Mouse (Mus musculus): ENCODE measurements around the gene Slc16a3. TPM values are rescaled to one million over a fixed set of nuclear protein-coding genes. Genes with fewer than 3 reads are reported as not detected.
A peak's percentile ranks its signal among the peaks of the same experiment; 100 is the strongest.

Gene Slc16a3
- polyA plus RNA-seq, 1 experiment from 2014 or later, result 164 TPM

DNA sequence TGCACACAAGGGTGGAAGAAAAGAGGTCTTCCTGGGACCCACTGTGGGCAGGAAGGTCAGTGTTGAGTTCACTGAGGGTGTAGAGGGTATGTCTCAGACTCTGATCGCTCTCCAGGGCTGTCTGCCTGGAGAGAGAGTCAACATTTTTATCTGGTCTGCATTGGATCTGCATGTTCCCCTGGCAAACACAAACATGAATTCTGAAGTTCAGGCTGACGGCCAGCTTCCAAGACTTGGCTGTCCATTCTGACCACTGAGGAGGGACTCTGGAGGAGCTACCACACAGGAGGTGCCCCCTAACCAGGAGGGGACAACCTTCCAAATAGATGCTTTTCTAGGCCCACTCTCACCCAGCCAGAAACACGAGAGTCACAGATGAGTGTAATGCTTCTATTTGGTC lies 43.5 kb downstream of the Slc16a3 start:
- 56% methylated on average over 3 of the region's 3 CpGs for WGBS
- peak overlapping the region; percentile 72 for H3K4me2 ChIP-seq (ENCODE audit: low read depth, low read length)
- H3K4me1 ChIP-seq (ENCODE audit: control insufficient read depth, insufficient read depth, low read length), result peaks cover 42% of the 10 kb centered on the region
- no peaks in the 10 kb centered on the region for H3K36me3 ChIP-seq (ENCODE audit: control insufficient read depth, insufficient read depth)
- ATAC-seq (replicated peaks; ENCODE audit: extremely low read depth, insufficient read depth, low FRiP score), result no peak
- no peaks in the 10 kb centered on the region for H3K27me3 ChIP-seq (ENCODE audit: control insufficient read depth, insufficient read depth, low read length)
- H3K27ac ChIP-seq (ENCODE audit: low read length), result peak overlapping the region; percentile 93
- H3K4me3 ChIP-seq (ENCODE audit: low read length), result peak overlapping the region; percentile 89
- no peaks in the 10 kb centered on the region for H3K9me3 ChIP-seq (replicated peaks; ENCODE audit: control insufficient read depth, low read length)
- peak overlapping the region; percentile 71 for H3K9ac ChIP-seq (ENCODE audit: low read length)

DNA sequence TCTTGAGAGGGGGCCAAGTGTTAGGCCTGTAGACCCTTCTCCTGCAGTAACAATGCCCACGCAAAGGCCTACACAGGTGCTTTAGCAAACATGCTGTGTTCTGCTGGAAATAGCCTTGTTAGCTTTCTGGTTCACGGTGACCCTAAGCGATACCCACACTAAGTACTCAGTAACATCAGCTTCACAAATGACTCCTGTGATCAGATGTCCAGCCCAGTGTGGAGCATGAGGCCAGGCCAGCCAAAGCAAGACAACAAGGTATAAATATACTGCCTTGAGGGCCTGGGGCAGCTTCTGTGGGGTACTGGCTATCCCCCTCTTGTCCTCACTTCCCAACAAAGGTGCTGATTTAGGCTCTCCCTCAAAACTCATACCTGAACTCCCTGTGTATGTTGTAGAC lies 44.8 kb downstream of the Slc16a3 start:
- Histone ChIP-seq H3K27me3 (ENCODE audit: control insufficient read depth, insufficient read depth, low read length) (no peaks in the 10 kb centered on the region), H3K9me3 (replicated peaks; ENCODE audit: control insufficient read depth, low read length) (no peaks in the 10 kb centered on the region), H3K36me3 (ENCODE audit: control insufficient read depth, insufficient read depth) (no peaks in the 10 kb centered on the region), H3K27ac (ENCODE audit: low read length) (no peak overlapping the region), H3K4me2 (ENCODE audit: low read depth, low read length) (no peak overlapping the region), H3K4me3 (ENCODE audit: low read length) (no peak overlapping the region), H3K9ac (ENCODE audit: low read length) (no peak overlapping the region), H3K4me1 (ENCODE audit: control insufficient read depth, insufficient read depth, low read length) (peaks cover 33% of the 10 kb centered on the region)
- WGBS, result 96% methylated on average over 3 of the region's 3 CpGs
- no peak for ATAC-seq (replicated peaks; ENCODE audit: extremely low read depth, insufficient read depth, low FRiP score)

DNA sequence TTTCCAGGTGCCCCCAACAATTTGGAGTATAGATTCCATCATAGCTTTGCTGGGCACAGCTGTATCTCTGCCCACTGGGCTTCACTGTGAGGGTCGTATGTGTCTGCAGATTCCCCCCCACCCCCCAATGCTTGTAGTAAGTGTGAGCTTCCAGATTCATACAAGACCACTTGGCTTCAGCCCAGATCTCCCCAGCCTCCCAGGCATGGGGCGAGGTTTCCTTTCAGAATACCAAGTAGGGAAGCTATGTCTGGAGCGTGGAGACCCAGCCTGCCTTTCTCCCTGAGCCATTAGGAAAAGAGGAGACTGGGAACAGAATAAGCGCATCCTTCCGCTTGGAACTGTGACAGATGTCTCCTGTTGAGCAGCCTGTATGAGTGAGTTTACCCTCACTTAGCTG lies 45.3 kb downstream of the Slc16a3 start:
- Histone ChIP-seq H3K27me3 (ENCODE audit: control insufficient read depth, insufficient read depth, low read length) (no peaks in the 10 kb centered on the region), H3K4me1 (ENCODE audit: control insufficient read depth, insufficient read depth, low read length) (peaks cover 29% of the 10 kb centered on the region), H3K4me2 (ENCODE audit: low read depth, low read length) (no peak overlapping the region), H3K9ac (ENCODE audit: low read length) (no peak overlapping the region), H3K4me3 (ENCODE audit: low read length) (no peak overlapping the region), H3K27ac (ENCODE audit: low read length) (no peak overlapping the region), H3K36me3 (ENCODE audit: control insufficient read depth, insufficient read depth) (no peaks in the 10 kb centered on the region), H3K9me3 (replicated peaks; ENCODE audit: control insufficient read depth, low read length) (no peaks in the 10 kb centered on the region)
- WGBS, result 64% methylated on average over 5 of the region's 5 CpGs
- ATAC-seq (replicated peaks; ENCODE audit: extremely low read depth, insufficient read depth, low FRiP score), result no peak

DNA sequence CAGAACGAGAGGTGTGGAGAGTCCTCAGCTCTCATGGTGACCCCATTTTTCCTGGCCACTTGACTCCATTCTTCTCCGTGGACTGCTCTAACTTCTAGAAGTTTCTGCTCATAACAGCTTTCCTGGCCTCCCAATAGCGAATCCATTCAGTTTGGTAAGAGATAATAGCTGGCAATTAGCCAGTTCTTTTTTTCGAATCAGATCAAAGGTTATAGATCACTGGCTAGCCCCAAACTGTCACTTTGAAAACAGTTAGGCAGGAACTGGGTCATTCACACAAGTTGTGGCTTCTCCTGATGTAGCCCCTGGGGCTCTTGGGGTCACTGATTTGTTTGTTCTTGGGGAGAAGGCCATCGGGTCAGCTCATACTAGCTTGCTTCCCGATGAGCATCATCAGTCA lies 46.5 kb downstream of the Slc16a3 start:
- H3K36me3 ChIP-seq (ENCODE audit: control insufficient read depth, insufficient read depth), result no peaks in the 10 kb centered on the region

DNA sequence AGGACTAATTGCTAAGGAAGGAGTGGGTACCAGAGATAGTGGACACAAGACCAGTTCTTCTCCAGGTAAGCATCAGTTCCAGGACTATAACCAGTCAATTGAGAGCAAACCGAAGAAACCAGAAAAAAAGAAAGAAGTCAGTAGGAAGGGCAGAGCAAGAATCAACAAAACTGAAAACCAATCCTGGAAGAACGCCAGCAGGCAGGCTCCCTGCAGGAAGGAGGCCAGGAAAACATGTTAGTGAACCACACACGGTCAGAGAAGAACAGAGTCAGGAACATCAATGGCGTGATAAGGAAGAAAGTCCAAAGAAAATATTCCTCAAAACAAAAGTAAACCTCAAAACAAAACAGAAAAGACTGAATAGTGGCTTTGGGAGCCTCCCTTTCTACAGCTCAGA lies 53.7 kb downstream of the Slc16a3 start:
- Histone ChIP-seq H3K4me1 (ENCODE audit: control insufficient read depth, insufficient read depth, low read length) (peaks cover 5% of the 10 kb centered on the region), H3K9ac (ENCODE audit: low read length) (no peak overlapping the region), H3K27ac (ENCODE audit: low read length) (no peak overlapping the region), H3K9me3 (replicated peaks; ENCODE audit: control insufficient read depth, low read length) (no peaks in the 10 kb centered on the region), H3K4me2 (ENCODE audit: low read depth, low read length) (no peak overlapping the region), H3K4me3 (ENCODE audit: low read length) (no peak overlapping the region), H3K36me3 (ENCODE audit: control insufficient read depth, insufficient read depth) (no peaks in the 10 kb centered on the region), H3K27me3 (ENCODE audit: control insufficient read depth, insufficient read depth, low read length) (no peaks in the 10 kb centered on the region)
- no peak; the same call in 1 of the 2 replicates for ATAC-seq (replicated peaks; ENCODE audit: extremely low read depth, insufficient read depth, low FRiP score)
- 53% methylated on average over 4 of the region's 4 CpGs for WGBS

More for the DNA sequence above, 46.5 kb downstream of the Slc16a3 start:
- 82% methylated on average over 6 of the region's 6 CpGs for WGBS
- Histone ChIP-seq H3K9ac (ENCODE audit: low read length) (no peak overlapping the region), H3K27me3 (ENCODE audit: control insufficient read depth, insufficient read depth, low read length) (no peaks in the 10 kb centered on the region), H3K4me2 (ENCODE audit: low read depth, low read length) (no peak overlapping the region), H3K4me1 (ENCODE audit: control insufficient read depth, insufficient read depth, low read length) (peaks cover 18% of the 10 kb centered on the region), H3K4me3 (ENCODE audit: low read length) (no peak overlapping the region), H3K9me3 (replicated peaks; ENCODE audit: control insufficient read depth, low read length) (no peaks in the 10 kb centered on the region), H3K27ac (ENCODE audit: low read length) (no peak overlapping the region)
- ATAC-seq (replicated peaks; ENCODE audit: extremely low read depth, insufficient read depth, low FRiP score), result no peak

DNA sequence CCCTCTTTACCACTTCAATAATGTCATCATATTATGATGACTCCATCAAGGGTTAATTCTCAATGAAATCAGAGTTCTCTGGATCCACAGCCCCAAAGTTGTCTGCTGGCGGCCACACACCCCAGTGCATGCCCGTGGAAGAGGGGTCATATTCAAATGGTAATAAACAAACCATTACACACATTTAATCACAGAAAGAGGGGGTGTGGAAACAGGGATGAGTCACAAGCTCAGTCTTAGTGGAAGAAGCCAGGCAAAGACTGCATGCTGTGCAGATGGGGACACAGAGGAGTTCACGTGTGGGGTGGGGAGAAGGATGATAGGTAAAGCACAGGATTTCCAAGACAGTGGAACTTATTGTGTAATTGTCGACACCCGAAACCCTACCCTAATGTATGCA lies 56.0 kb downstream of the Slc16a3 start:
- Histone ChIP-seq H3K4me3 (ENCODE audit: low read length) (no peak overlapping the region), H3K4me1 (ENCODE audit: control insufficient read depth, insufficient read depth, low read length) (peaks cover 5% of the 10 kb centered on the region), H3K9ac (ENCODE audit: low read length) (no peak overlapping the region), H3K4me2 (ENCODE audit: low read depth, low read length) (no peak overlapping the region), H3K9me3 (replicated peaks; ENCODE audit: control insufficient read depth, low read length) (no peaks in the 10 kb centered on the region), H3K27ac (ENCODE audit: low read length) (no peak overlapping the region), H3K27me3 (ENCODE audit: control insufficient read depth, insufficient read depth, low read length) (no peaks in the 10 kb centered on the region), H3K36me3 (ENCODE audit: control insufficient read depth, insufficient read depth) (no peaks in the 10 kb centered on the region)
- no peak for ATAC-seq (replicated peaks; ENCODE audit: extremely low read depth, insufficient read depth, low FRiP score)
- WGBS, result 63% methylated on average over 5 of the region's 5 CpGs

DNA sequence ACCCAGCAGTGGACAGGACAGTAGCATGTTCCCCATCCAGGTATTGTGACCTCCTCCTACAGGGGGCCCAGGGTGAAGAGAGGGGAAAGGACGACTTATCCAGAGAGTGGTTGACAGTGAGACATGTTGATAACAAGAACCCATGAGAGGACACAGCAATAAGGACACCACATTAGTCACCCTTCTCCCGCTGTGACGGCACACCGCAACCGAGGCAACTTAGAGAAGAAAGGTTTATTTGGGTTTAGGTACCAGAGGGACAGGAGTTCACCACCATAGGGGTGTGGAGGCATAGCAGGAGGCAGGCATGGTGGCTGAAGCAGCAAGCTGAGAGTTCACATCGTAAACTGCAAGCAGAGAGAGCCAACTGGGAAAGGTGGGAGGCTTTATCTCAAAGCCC lies 57.9 kb downstream of the Slc16a3 start:
- Histone ChIP-seq H3K9ac (ENCODE audit: low read length) (no peak overlapping the region), H3K4me1 (ENCODE audit: control insufficient read depth, insufficient read depth, low read length) (peaks cover 5% of the 10 kb centered on the region), H3K4me3 (ENCODE audit: low read length) (no peak overlapping the region), H3K9me3 (replicated peaks; ENCODE audit: control insufficient read depth, low read length) (no peaks in the 10 kb centered on the region), H3K36me3 (ENCODE audit: control insufficient read depth, insufficient read depth) (no peaks in the 10 kb centered on the region), H3K4me2 (ENCODE audit: low read depth, low read length) (no peak overlapping the region), H3K27ac (ENCODE audit: low read length) (no peak overlapping the region), H3K27me3 (ENCODE audit: control insufficient read depth, insufficient read depth, low read length) (no peaks in the 10 kb centered on the region)
- ATAC-seq (replicated peaks; ENCODE audit: extremely low read depth, insufficient read depth, low FRiP score), result no peak
- 57% methylated on average over 6 of the region's 6 CpGs for WGBS

DNA sequence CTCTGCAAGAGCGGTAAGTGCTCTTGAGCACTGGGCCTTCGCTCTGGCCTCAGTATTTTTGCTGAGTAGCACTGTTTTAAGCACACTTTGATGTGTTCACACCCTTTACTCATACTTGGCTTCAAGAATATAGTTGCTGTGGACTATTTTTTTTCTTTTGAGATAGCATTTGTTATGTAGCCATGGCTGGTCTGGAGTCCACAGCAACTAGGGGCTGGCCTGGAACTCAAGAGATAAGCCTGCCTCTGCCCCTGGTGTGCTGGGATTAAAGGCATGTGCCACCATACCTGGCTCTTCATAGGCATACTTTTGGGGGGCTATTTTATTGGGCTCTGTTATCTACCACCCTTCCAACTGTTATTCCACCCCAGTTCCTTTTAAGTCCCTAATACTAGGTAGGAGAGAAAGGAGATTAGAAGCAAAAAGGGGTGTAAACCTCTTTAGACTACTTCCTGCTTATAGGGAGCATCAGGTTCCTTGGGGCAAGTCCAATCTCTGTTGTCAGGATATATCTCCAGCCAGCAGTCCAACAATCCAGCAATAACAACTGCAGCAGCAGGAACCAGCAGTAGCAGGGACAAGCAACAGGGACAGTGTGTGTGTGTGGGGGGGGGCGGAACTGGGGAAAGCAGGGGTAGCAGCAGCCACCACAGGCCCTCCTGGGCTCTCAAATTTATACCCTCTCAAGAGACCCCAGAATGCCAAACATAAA lies 61.9 kb downstream of the Slc16a3 start:
- Histone ChIP-seq H3K4me1 (ENCODE audit: control insufficient read depth, insufficient read depth, low read length) (peaks cover 5% of the 10 kb centered on the region; the same call in 1 of the 2 replicates), H3K27me3 (ENCODE audit: control insufficient read depth, insufficient read depth, low read length) (no peaks in the 10 kb centered on the region), H3K9me3 (replicated peaks; ENCODE audit: control insufficient read depth, low read length) (no peaks in the 10 kb centered on the region), H3K4me2 (ENCODE audit: low read depth, low read length) (no peak overlapping the region), H3K36me3 (ENCODE audit: control insufficient read depth, insufficient read depth) (no peaks in the 10 kb centered on the region), H3K9ac (ENCODE audit: low read length) (no peak overlapping the region), H3K4me3 (ENCODE audit: low read length) (no peak overlapping the region), H3K27ac (ENCODE audit: low read length) (no peak overlapping the region)
- WGBS, result 93% methylated on average over 3 of the region's 3 CpGs
- no peak for ATAC-seq (replicated peaks; ENCODE audit: extremely low read depth, insufficient read depth, low FRiP score)
